Mouse (Mus musculus): ENCODE data around the gene Ddx10. TPM values are rescaled to one million over a fixed set of nuclear protein-coding genes. Genes with fewer than 3 reads are reported as not detected.

Gene Ddx10
- total and polyA plus RNA-seq, 2 experiments from 2014 or later = 12.6 to 18.2 TPM

DNA sequence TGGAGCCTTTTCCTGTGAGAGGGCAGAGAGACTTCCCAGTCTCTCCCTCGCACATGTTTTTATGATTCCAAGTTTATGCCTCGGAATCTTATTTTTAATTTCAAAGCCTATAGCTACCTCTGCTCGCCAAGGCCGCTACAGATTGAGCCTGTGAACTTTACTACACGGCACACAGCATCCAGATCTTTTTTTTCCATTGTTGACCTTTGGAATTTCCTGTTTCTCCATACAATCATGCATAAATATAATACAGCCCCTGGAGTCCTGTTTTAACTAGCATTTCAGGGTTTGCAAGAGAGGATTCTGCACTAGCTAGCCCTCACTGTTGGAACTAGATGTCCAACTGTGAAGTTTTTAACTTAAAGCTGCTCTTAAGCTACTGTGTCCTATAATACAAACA lies 24.4 kb upstream of the Ddx10 start:
- H3K27ac ChIP-seq (ENCODE audit: low read depth, low read length) = no peak overlapping the region
- H3K36me3 ChIP-seq (ENCODE audit: insufficient read depth) = no peaks in the 10 kb centered on the region
- ATAC-seq (no peak), DNase-seq (no peak)
- H3K9ac ChIP-seq = no peak overlapping the region
- WGBS = 57% methylated on average over 5 of the region's 5 CpGs
- H3K27me3 ChIP-seq (ENCODE audit: insufficient read depth, low read length) = no peaks in the 10 kb centered on the region
- no peak overlapping the region for H3K4me3 ChIP-seq (ENCODE audit: low read depth, low read length)
- H3K9me3 ChIP-seq (ENCODE audit: low read length) = no peaks in the 10 kb centered on the region
- no peak for TF ChIP-seq CTCF (IDR thresholded peaks at IDR 0.05; ENCODE audit: low read depth)
- no peak overlapping the region for H3K4me2 ChIP-seq (ENCODE audit: low read depth)
- no peaks in the 10 kb centered on the region for H3K4me1 ChIP-seq (ENCODE audit: insufficient read depth)

- Histone ChIP-seq H3K4me3 (ENCODE audit: low read depth, low read length) (no peak overlapping the region), H3K4me2 (ENCODE audit: low read depth) (no peak overlapping the region), H3K4me1 (ENCODE audit: insufficient read depth) (no peaks in the 10 kb centered on the region), H3K27ac (ENCODE audit: low read depth, low read length) (no peak overlapping the region), H3K9me3 (ENCODE audit: low read length) (no peaks in the 10 kb centered on the region), H3K27me3 (ENCODE audit: insufficient read depth, low read length) (no peaks in the 10 kb centered on the region), H3K36me3 (ENCODE audit: insufficient read depth) (no peaks in the 10 kb centered on the region), H3K9ac (no peak overlapping the region)
- 80% methylated on average over 5 of the region's 5 CpGs for WGBS
- ATAC-seq (no peak), DNase-seq (no peak)
- TF ChIP-seq CTCF (IDR thresholded peaks at IDR 0.05; ENCODE audit: low read depth) = no peak
Observed at GRCm38 (mm10) chr9:53271281-53272022, 23.6 kb upstream of the Ddx10 start.

GRCm38 (mm10) chr9:53269466-53269755 lies 21.6 kb upstream of the Ddx10 start:
- Histone ChIP-seq H3K9me3 (ENCODE audit: low read length) (no peaks in the 10 kb centered on the region), H3K4me1 (ENCODE audit: insufficient read depth) (no peaks in the 10 kb centered on the region), H3K27ac (ENCODE audit: low read depth, low read length) (no peak overlapping the region), H3K36me3 (ENCODE audit: insufficient read depth) (no peaks in the 10 kb centered on the region), H3K9ac (no peak overlapping the region), H3K27me3 (ENCODE audit: insufficient read depth, low read length) (no peaks in the 10 kb centered on the region), H3K4me2 (ENCODE audit: low read depth) (no peak overlapping the region), H3K4me3 (ENCODE audit: low read depth, low read length) (no peak overlapping the region)
- 93% methylated on average over 5 of the region's 5 CpGs for WGBS
- TF ChIP-seq CTCF (IDR thresholded peaks at IDR 0.05; ENCODE audit: low read depth) = no peak
- DNase-seq = no peak
- no peak for ATAC-seq

- DNase-seq = peak; percentile 4
- ATAC-seq = no peak
- WGBS = 59% methylated on average over 5 of the region's 5 CpGs
- Histone ChIP-seq H3K9me3 (ENCODE audit: low read length) (no peaks in the 10 kb centered on the region), H3K4me2 (ENCODE audit: low read depth) (no peak overlapping the region), H3K27me3 (ENCODE audit: insufficient read depth, low read length) (no peaks in the 10 kb centered on the region), H3K4me1 (ENCODE audit: insufficient read depth) (no peaks in the 10 kb centered on the region), H3K4me3 (ENCODE audit: low read depth, low read length) (no peak overlapping the region), H3K9ac (no peak overlapping the region), H3K27ac (ENCODE audit: low read depth, low read length) (no peak overlapping the region), H3K36me3 (ENCODE audit: insufficient read depth) (no peaks in the 10 kb centered on the region)
- TF ChIP-seq CTCF (IDR thresholded peaks at IDR 0.05; ENCODE audit: low read depth) = peak; percentile 51
Observed at GRCm38 (mm10) chr9:53268731-53269465, 21.0 kb upstream of the Ddx10 start.

DNA sequence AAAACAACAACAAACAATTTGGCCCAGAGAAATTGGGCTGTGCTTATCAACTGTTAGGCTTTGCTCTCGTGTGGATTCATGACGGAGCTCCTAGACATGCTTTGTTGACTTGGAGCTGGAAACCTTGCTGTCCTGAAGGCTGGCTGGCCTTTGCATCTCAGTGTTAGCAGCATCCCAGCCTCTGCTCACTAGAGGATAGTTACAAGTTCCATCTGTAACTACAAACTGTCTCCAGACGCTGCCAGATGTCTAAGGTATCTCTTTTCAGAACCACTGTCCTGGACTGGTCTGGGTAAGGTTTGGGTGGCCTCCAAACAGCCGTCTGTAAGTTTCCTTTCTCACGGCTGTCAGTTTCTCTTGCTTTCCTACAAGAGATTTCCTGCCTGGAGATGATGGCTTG lies 20.2 kb upstream of the Ddx10 start:
- no peaks in the 10 kb centered on the region for H3K4me1 ChIP-seq (ENCODE audit: insufficient read depth)
- no peak overlapping the region for H3K4me2 ChIP-seq (ENCODE audit: low read depth)
- ATAC-seq = no peak
- no peak overlapping the region for H3K4me3 ChIP-seq (ENCODE audit: low read depth, low read length)
- H3K27ac ChIP-seq (ENCODE audit: low read depth, low read length) = no peak overlapping the region
- TF ChIP-seq CTCF (IDR thresholded peaks at IDR 0.05; ENCODE audit: low read depth) = no peak
- no peak overlapping the region for H3K9ac ChIP-seq
- 71% methylated on average over 5 of the region's 5 CpGs for WGBS
- no peaks in the 10 kb centered on the region for H3K36me3 ChIP-seq (ENCODE audit: insufficient read depth)
- no peak for DNase-seq
- H3K27me3 ChIP-seq (ENCODE audit: insufficient read depth, low read length) = no peaks in the 10 kb centered on the region
- no peaks in the 10 kb centered on the region for H3K9me3 ChIP-seq (ENCODE audit: low read length)

DNA sequence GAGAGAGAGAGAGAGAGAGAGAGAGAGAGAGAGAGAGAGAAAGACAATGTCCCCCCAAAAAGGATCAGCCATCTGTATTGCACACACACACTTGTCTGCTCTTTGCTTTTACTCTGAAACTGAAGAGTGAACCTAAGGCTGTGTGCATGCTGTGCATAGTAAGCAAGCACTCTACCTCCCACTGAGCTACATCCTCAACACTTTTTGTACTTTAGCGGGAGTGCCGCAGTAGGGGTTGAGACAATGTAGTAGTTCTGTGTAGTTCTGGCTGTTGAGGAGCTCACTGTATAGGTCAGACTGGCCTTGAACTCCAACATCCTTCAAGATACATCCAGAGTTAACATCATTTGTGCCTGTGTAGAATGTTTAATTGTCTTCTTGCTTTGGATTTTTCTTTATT lies 17.7 kb upstream of the Ddx10 start:
- no peaks in the 10 kb centered on the region for H3K9me3 ChIP-seq (ENCODE audit: low read length)
- no peak for ATAC-seq
- no peak for TF ChIP-seq CTCF (IDR thresholded peaks at IDR 0.05; ENCODE audit: low read depth)

DNA sequence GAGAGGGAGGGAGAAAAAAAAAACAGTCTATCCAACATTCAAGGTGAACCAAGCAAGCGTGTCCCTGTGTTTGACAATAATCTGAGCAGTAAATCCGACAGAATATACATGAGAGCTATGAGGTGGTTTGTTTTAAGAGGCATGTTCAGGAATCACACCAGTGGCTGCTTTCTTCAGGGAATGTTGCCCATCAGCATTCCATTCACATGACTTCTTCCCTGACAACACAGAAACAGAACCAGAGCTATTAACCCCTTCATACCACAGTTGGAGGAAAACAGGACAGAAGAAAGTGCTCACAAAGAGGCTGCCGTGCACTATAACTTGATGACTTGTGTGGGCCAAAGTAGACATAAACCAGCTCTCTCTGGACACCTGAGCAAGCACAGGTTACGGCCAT lies 16.5 kb upstream of the Ddx10 start:
- no peaks in the 10 kb centered on the region for H3K27me3 ChIP-seq (ENCODE audit: insufficient read depth, low read length)
- H3K27ac ChIP-seq (ENCODE audit: low read depth, low read length) = no peak overlapping the region
- DNase-seq (no peak), ATAC-seq (no peak)
- no peaks in the 10 kb centered on the region for H3K36me3 ChIP-seq (ENCODE audit: insufficient read depth)
- TF ChIP-seq CTCF (IDR thresholded peaks at IDR 0.05; ENCODE audit: low read depth) = no peak
- no peaks in the 10 kb centered on the region for H3K4me1 ChIP-seq (ENCODE audit: insufficient read depth)
- H3K4me3 ChIP-seq (ENCODE audit: low read depth, low read length) = no peak overlapping the region
- no peak overlapping the region for H3K9ac ChIP-seq
- H3K9me3 ChIP-seq (ENCODE audit: low read length) = no peaks in the 10 kb centered on the region
- no peak overlapping the region for H3K4me2 ChIP-seq (ENCODE audit: low read depth)
- 76% methylated on average over 4 of the region's 4 CpGs for WGBS

More for the DNA sequence above, 17.7 kb upstream of the Ddx10 start:
- Histone ChIP-seq H3K4me2 (ENCODE audit: low read depth) (no peak overlapping the region), H3K27ac (ENCODE audit: low read depth, low read length) (no peak overlapping the region), H3K27me3 (ENCODE audit: insufficient read depth, low read length) (no peaks in the 10 kb centered on the region), H3K36me3 (ENCODE audit: insufficient read depth) (no peaks in the 10 kb centered on the region), H3K4me3 (ENCODE audit: low read depth, low read length) (no peak overlapping the region), H3K9ac (no peak overlapping the region), H3K4me1 (ENCODE audit: insufficient read depth) (no peaks in the 10 kb centered on the region)
- 54% methylated on average over 2 of the region's 2 CpGs for WGBS
- DNase-seq = no peak

Measured in forebrain, postnatal 0 days (tissue).